Mouse (Mus musculus) gastrocnemius, postnatal 36 days (tissue): ENCODE measurements around the gene Gm17455. TPM values are rescaled to one million over a fixed set of nuclear protein-coding genes. Genes with fewer than 3 reads are reported as not detected.
A peak's percentile ranks its signal among the peaks of the same experiment; 100 is the strongest.

ENCODE experiments used
- DNase-seq, 2 experiments: peaks; one replicate each; pipeline ENCODE4 v3.0.0; 2022
- intact Hi-C: fragments of 180-260 bp; cut with DNase I; formaldehyde crosslinking; loops from one replicate; pipeline ENCODE4 v1.15.1; 2025
- total RNA-seq, 2 experiments: library from RNA; stranded (reverse); gene quantifications; 2 replicates each; pipeline ENCODE4 v1.2.3; 2021

The Gm17455 gene
- total RNA-seq, 2 experiments from 2014 or later = not detected

- DNase-seq = no peak
- intact Hi-C loops = loop anchor here (2.0 kb wide), 1 partner anchor 105 kb away; no protein-coding TSS in a partner anchor
These were observed 12.3 kb downstream of the Gm17455 start for GRCm38 (mm10) chr10:60411794-60412193.

- intact Hi-C loops = no loop called here
- DNase-seq = no peak
These were observed 14.2 kb downstream of the Gm17455 start for GRCm38 (mm10) chr10:60413756-60414155.

DNA sequence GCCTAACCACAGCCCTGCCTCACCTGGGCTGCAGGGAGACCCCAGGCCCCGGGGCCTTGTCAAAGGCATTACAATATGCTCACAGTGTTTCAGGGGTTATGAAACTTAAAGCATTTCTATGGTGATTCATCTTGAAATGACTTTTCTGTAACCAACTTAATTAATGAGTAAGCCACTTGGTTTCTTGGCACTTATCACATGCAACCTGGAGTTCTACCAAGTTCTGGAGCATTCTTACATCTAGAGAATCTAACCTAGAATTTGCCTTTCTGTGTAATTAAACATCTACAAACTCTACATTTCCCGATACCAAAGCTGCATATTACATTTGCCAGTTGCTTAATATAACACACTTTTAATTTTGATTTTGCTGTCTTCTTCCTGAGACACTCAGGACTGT is 17.5 kb downstream of the Gm17455 start:
- intact Hi-C loops = loop anchor here (5.0 kb wide), 1 partner anchor 335 kb away; the partner anchor contains the start of gene Slc29a3
- DNase-seq = no peak

DNA sequence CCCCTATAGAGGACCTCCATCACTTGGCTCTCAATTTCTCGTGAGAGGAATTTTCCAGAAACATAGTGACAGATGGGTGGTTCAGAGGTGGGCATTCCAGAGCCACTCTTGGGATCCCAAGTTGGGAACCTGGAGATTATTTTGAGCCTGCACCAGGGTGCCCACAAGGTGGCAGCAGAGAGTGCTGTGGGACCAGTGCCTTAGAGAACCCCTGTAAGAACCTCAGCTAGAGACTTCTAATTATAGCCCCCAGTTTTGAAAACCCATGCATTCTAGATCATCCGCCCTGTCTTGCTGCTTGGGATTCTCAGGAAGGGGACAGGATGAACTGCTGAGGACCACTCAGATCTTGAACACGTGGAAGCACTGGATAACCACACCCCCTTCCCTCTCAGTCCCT is 18.6 kb downstream of the Gm17455 start:
- peak; percentile 47 to 56 for DNase-seq
- intact Hi-C loops = loop anchor here (2.0 to 5.0 kb wide), 2 partner anchors 279 to 334 kb away; partner anchors contain the start of genes Cdh23 and Slc29a3

DNA sequence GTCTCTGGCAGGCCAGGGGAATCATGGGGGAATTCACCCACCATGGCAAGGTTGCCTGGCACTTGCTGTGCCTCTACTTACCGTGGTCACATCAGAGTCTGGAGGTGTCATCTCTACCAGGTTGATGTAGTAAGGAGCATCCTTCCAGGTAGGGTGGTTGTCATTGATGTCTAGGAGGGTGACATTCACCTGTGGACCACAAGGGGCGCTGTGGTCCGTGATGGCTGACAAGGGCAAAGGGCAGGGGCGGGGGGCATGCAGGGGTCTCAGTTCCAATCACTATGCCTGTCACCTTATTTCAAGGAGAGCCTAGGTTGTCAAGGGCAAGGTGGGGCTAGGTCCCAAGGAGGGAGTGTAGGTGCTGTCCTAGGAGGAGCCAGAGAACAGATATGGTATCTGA is 20.1 kb downstream of the Gm17455 start:
- intact Hi-C loops = loop anchor here (2.0 to 5.0 kb wide), 2 partner anchors 277 to 333 kb away; partner anchors contain the start of genes Cdh23 and Slc29a3
- no peak for DNase-seq

DNA sequence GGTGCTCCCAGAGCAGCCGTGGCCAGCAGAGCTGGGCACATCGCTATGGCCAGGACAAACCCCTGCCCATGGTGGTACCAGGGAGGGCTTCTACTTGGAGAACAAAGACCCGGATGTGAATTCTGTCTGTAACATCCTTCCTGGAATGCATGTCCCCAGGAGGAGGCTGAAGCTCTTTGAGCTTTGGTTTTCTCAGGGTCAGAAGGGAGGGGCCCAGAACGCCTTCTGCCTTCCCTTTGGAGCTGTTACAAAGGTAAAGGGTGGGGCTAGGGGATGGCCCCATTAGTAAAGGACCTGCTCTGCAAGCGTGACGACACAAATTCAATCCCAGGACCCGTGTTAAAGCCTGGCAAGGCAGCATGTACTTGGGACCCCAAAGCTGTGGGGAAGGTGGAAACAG is 23.2 kb downstream of the Gm17455 start:
- no peak for DNase-seq
- intact Hi-C loops = no loop called here

DNA sequence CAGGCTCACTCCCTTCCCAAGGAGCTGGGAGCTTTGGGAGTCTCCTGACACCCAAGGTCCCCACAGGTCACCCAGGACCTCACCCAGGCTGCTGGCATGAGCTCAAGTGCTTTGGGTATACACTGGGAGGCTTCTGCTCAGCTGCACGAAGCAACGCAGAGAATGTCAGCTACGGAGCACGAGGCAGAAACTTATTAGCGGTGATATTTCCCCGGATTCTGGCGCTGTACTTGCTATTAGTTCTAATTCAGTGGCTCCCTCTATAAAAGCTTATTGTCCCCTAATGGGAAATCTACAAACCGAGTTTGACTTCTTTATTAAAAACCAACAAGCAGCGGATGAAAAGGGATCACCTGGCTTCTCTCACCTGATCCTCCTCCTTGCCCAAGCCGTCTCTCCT is 30.5 kb downstream of the Gm17455 start:
- no peak for DNase-seq
- intact Hi-C loops = no loop called here

GRCm38 (mm10) chr10:60430591-60430990 is 31.1 kb downstream of the Gm17455 start:
- DNase-seq = no peak
- intact Hi-C loops = no loop called here

- intact Hi-C loops = no loop called here
- no peak for DNase-seq
These were observed 33.2 kb downstream of the Gm17455 start for GRCm38 (mm10) chr10:60432679-60433078.

GRCm38 (mm10) chr10:60442321-60442720 is 42.8 kb downstream of the Gm17455 start:
- intact Hi-C loops = no loop called here

GRCm38 (mm10) chr10:60443078-60443477 is 43.6 kb downstream of the Gm17455 start:
- intact Hi-C loops = no loop called here
- no peak for DNase-seq

More at GRCm38 (mm10) chr10:60442321-60442720, 42.8 kb downstream of the Gm17455 start:
- no peak for DNase-seq

DNA sequence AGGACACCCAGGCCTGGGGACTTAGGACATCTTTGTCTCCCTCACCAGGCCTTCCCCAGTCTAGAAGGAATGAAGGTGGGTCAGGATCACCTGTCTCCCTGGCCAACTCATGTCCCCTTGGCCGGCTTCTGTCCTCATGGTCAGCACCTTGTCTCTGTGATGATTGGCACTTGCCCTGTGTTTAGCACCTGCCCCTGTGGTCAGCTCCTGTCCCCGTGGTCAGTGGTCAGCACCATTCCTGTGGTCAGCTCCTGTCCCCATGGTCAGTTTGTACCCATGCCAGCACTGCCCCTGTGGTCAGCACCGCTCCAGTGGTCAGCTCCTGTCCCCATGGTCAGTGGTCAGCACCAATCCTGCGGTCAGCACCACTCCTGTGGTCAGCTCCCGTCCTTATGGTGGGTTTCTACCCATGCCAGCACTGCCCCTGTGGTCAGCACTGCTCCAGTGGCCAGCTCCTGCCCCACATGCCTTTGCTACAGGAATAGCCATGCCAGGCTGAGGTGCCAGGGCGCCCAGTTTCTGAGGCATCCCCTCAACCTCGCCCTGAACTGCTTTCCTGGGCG is 45.6 kb downstream of the Gm17455 start:
- DNase-seq = no peak
- intact Hi-C loops = no loop called here

GRCm38 (mm10) chr10:60447186-60447585 is 47.7 kb downstream of the Gm17455 start:
- DNase-seq = no peak
- intact Hi-C loops = no loop called here

Other genes starting within 250 kb of the Gm17455 start
- gene Chst3, start 180.5 kb upstream of the Gm17455 start, total RNA-seq = under 1 TPM; 0.36 to 0.37 TPM
- 100 to 1,000 TPM; 685 to 809 TPM for gene Psap, start 122.1 kb upstream of the Gm17455 start, total RNA-seq
- 1 to 10 TPM; 5.6 to 8.2 TPM for gene Vsir, start 52.9 kb upstream of the Gm17455 start, total RNA-seq